Mouse (Mus musculus) heart, postnatal 0 days (tissue): Measurements from ENCODE around the gene Tie1. TPM values are rescaled to one million over a fixed set of nuclear protein-coding genes. Genes with fewer than 3 reads are reported as not detected.

Source experiments
- ATAC-seq: fragments of 200-750 bp; cut with Nextera tagmentation; 2 replicates; pipeline ENCODE4 v1.8.0; 2017; ENCODE audit warnings: low read depth, moderate number of reproducible peaks, moderate library complexity; ENCODE audit not compliant: insufficient read depth
- DNase-seq: peaks from one replicate; pipeline ENCODE4 v3.0.0-alpha.2; 2016; ENCODE audit warnings: low spot score
- H3K27ac ChIP-seq: fragments of 300-500 bp; sonication (generic); 2 replicates; pipeline ENCODE4 v1.5.1; 2014; ENCODE audit warnings: low read depth, mild to moderate bottlenecking
- H3K27me3 ChIP-seq: fragments of 300-500 bp; sonication (generic); 2 replicates; pipeline ENCODE4 v1.6.1; 2014; ENCODE audit warnings: low read length, mixed read lengths; ENCODE audit not compliant: control insufficient read depth, insufficient read depth
- H3K36me3 ChIP-seq: fragments of 300-500 bp; sonication (generic); replicated peaks from 2 replicates; pipeline ENCODE4 v1.6.1; 2014; ENCODE audit warnings: low read length, mixed read lengths; ENCODE audit not compliant: control insufficient read depth, insufficient read depth
- H3K4me1 ChIP-seq: fragments of 300-500 bp; sonication (generic); 2 replicates; pipeline ENCODE4 v1.6.1; 2014; ENCODE audit warnings: antibody characterized with exemption; ENCODE audit not compliant: control insufficient read depth, insufficient read depth
- H3K4me2 ChIP-seq: fragments of 300-500 bp; sonication (generic); 2 replicates; pipeline ENCODE4 v1.6.1; 2014; ENCODE audit warnings: low read depth, mild to moderate bottlenecking, low read length, moderate library complexity
- H3K4me3 ChIP-seq: fragments of 300-500 bp; sonication (generic); 2 replicates; pipeline ENCODE4 v1.5.1; 2014; ENCODE audit warnings: low read depth, low read length
- H3K9ac ChIP-seq: fragments of 300-500 bp; sonication (generic); replicated peaks from 2 replicates; pipeline ENCODE4 v1.6.1; 2014; ENCODE audit warnings: low read depth, low read length, mixed read lengths
- H3K9me3 ChIP-seq: fragments of 300-500 bp; sonication (generic); replicated peaks from 2 replicates; pipeline ENCODE4 v1.6.1; 2016; ENCODE audit warnings: low read length; ENCODE audit not compliant: control insufficient read depth
- CTCF ChIP-seq: IDR thresholded peaks from 2 replicates; pipeline ENCODE4 v1.5.1; 2016; ENCODE audit warnings: antibody characterized with exemption, control low read depth, low read depth
- EP300 ChIP-seq: IDR thresholded peaks from 2 replicates; pipeline ENCODE4 v1.6.1; 2016; ENCODE audit warnings: antibody characterized with exemption, low read depth
- whole genome bisulfite sequencing: fragments of 180-500 bp; shearing (Covaris S2); extraction: QIAGEN DNeasy Blood & Tissue Kit; methylation state at CpG from one replicate; pipeline ENCODE4 v1.1.7; 2014; 5-methylcytosine and 5-hydroxymethylcytosine counted together
- polyA plus RNA-seq: library from polyadenylated mRNA; unstranded; fragments of >200 nt; fragmentation: Nextera tagmentation; extraction: Ambion mirVana; gene quantifications from 2 replicates; pipeline ENCODE4 v1.2.1, GENCODE M21; 2015
- total RNA-seq: library from RNA; depleted of rRNA; stranded (reverse); fragments of >200 nt; gene quantifications from 2 replicates; pipeline ENCODE4 v1.2.3, GENCODE M21; 2014; ENCODE audit warnings: low replicate concordance

The Tie1 gene
- total and polyA plus RNA-seq, 2 experiments from 2014 or later: 48.0 to 116 TPM

GRCm38 (mm10) chr4:118472687-118473086, 17.2 kb downstream of the Tie1 start:
- Histone ChIP-seq H3K4me1 (no peaks in the 10 kb centered on the region), H3K9me3 (no peaks in the 10 kb centered on the region), H3K36me3 (0 out of 2 replicates have a peak, but pooled peaks cover 3% of the 10 kb centered on the region), H3K27me3 (no peaks in the 10 kb centered on the region), H3K4me3 (no peak overlapping the region), H3K4me2 (no peak overlapping the region), H3K27ac (no peak overlapping the region), H3K9ac (no peak overlapping the region)
- DNase-seq: no peak
- TF ChIP-seq CTCF (no peak), EP300 (no peak)
- 87% methylated on average over 11 of the region's 11 CpGs for WGBS
- no peak for ATAC-seq

- 0 out of 2 replicates have a peak, but pooled peaks cover 3% of the 10 kb centered on the region for H3K36me3 ChIP-seq
- H3K27ac ChIP-seq: no peak overlapping the region
- no peak for TF ChIP-seq EP300
- TF ChIP-seq CTCF: no peak
- ATAC-seq (no peak), DNase-seq (no peak)
- H3K4me1 ChIP-seq: no peaks in the 10 kb centered on the region
- H3K9me3 ChIP-seq: no peaks in the 10 kb centered on the region
- no peaks in the 10 kb centered on the region for H3K27me3 ChIP-seq
- no peak overlapping the region for H3K4me3 ChIP-seq
- H3K4me2 ChIP-seq: no peak overlapping the region
- 87% methylated on average over 6 of the region's 6 CpGs for WGBS
- H3K9ac ChIP-seq: no peak overlapping the region
Observed at GRCm38 (mm10) chr4:118471281-118471680, 18.6 kb downstream of the Tie1 start.

- Histone ChIP-seq H3K27ac (0 out of 2 replicates have a peak overlapping the region, but pooled peaks have one; percentile 22), H3K4me3 (no peak overlapping the region), H3K36me3 (no peaks in the 10 kb centered on the region), H3K4me2 (no peak overlapping the region), H3K27me3 (no peaks in the 10 kb centered on the region), H3K9me3 (no peaks in the 10 kb centered on the region), H3K4me1 (no peaks in the 10 kb centered on the region), H3K9ac (no peak overlapping the region)
- TF ChIP-seq EP300: no peak
- no peak for TF ChIP-seq CTCF
- DNase-seq (peak; percentile 66), ATAC-seq (peak; percentile 84)
- WGBS: 34% methylated on average over 11 of the region's 11 CpGs
Observed at GRCm38 (mm10) chr4:118465697-118466163, 24.1 kb downstream of the Tie1 start.

- no peaks in the 10 kb centered on the region for H3K4me1 ChIP-seq
- no peak for TF ChIP-seq CTCF
- TF ChIP-seq EP300: no peak
- no peak overlapping the region for H3K27ac ChIP-seq
Observed at GRCm38 (mm10) chr4:118464956-118465355, 24.9 kb downstream of the Tie1 start.

GRCm38 (mm10) chr4:118457345-118457975, 32.4 kb downstream of the Tie1 start, which contains the start of gene Mpl:
Mpl (minus strand) TSS chr4:118457513.
- no peaks in the 10 kb centered on the region for H3K9me3 ChIP-seq
- ATAC-seq (no peak), DNase-seq (no peak)
- H3K4me2 ChIP-seq: no peak within 1 kb of the TSS
- no peak within 1 kb of the TSS for H3K4me3 ChIP-seq
- no peaks in the 10 kb centered on the region for H3K4me1 ChIP-seq
- no peak for TF ChIP-seq CTCF
- TF ChIP-seq EP300: no peak
- 57% methylated on average over 9 of the region's 9 CpGs for WGBS
- no peak within 1 kb of the TSS for H3K27ac ChIP-seq
- H3K27me3 ChIP-seq: no peaks in the 10 kb centered on the region
- H3K9ac ChIP-seq: no peak within 1 kb of the TSS
- H3K36me3 ChIP-seq: no peaks in the 10 kb centered on the region

More at GRCm38 (mm10) chr4:118464956-118465355, 24.9 kb downstream of the Tie1 start:
- Histone ChIP-seq H3K27me3 (no peaks in the 10 kb centered on the region), H3K4me3 (no peak overlapping the region), H3K9ac (no peak overlapping the region), H3K36me3 (no peaks in the 10 kb centered on the region), H3K9me3 (no peaks in the 10 kb centered on the region), H3K4me2 (no peak overlapping the region)
- WGBS: 66% methylated on average over 3 of the region's 3 CpGs
- DNase-seq: no peak
- ATAC-seq: no peak
